Mouse (Mus musculus) liver, postnatal 0 days (tissue): ENCODE results near the gene Bnc1.

ENCODE experiments used
- CTCF ChIP-seq: sonication (generic); IDR thresholded peaks from 2 replicates; pipeline ENCODE4 v1.5.1; 2016; ENCODE audit warnings: antibody characterized with exemption, low read depth
- EP300 ChIP-seq: IDR thresholded peaks from 2 replicates; pipeline ENCODE4 v1.6.1; 2016; ENCODE audit warnings: antibody characterized with exemption, low read depth, mild to moderate bottlenecking

GRCm38 (mm10) chr7:82023676-82024075 is 31.6 kb upstream of the Bnc1 start:
- TF ChIP-seq CTCF, result no peak
- TF ChIP-seq EP300, result no peak
